Mouse (Mus musculus) stomach, postnatal 0 days (tissue): ENCODE data around the gene Krt16.

Experiments used
- CTCF ChIP-seq: IDR thresholded peaks from 2 replicates; pipeline ENCODE4 v1.5.1; 2016; ENCODE audit warnings: antibody characterized with exemption, low read depth, mild to moderate bottlenecking, moderate library complexity
- EP300 ChIP-seq: optimal IDR thresholded peaks from 2 replicates; pipeline ENCODE3; 2016; ENCODE audit warnings: antibody characterized with exemption

DNA sequence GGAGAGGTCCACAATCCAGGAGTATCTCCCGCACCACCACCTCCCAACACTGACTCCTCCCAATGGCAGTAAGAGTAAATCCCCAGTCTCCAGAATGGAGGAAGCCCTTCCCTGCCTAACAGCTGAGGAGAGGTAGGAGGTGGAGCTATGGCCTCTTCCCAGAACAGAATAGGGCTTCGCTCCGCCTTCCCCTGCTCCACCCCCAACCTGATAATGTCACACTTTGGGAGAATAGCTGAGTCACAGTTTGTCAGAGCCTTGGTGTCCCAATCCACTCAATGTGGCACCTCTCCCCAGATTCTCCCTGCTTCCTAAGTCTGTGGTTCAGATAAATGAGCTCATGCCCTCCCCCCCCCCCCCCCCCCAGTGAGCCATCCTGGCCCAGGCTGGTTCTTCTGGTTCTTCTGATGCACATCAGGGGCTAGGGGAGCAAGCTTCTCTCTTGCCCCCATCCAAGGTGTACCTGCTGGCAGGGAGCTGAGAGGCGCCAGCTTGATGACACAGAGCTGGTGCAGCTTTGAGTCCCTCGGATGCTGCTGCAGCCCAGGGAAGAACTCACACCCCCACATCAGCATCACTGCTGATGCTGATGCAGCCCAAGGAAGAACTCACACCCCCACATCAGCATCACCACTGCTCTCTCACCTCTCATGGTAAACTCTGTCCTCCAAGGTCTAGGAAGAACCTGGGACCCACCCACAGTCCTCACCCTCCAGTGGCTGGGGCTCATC lies 5.8 kb upstream of the Krt16 start:
- no peak for TF ChIP-seq CTCF
- no peak for TF ChIP-seq EP300
